Mouse (Mus musculus) gastrocnemius, adult 18-20 months (tissue): ENCODE results near the gene Cxcl3. TPM values are rescaled to one million over a fixed set of nuclear protein-coding genes. Genes with fewer than 3 reads are reported as not detected.
"Not testable (repeated sequence)": the region's sequence is repeated elsewhere in the genome, so short reads cannot be mapped to it uniquely, and the experiment has no call there.

Experiments used
- DNase-seq: peaks from one replicate; pipeline ENCODE4 v3.0.0; 2021; ENCODE audit warnings: low spot score
- microRNA-seq: library from miRNA; unstranded; fragments of <30 nt; microRNA quantifications from one replicate; pipeline ENCODE4 v1.2.0, GENCODE M21; 2021
- total RNA-seq, 2 experiments: library from RNA; stranded (reverse); gene quantifications; 2 replicates each; pipeline ENCODE4 v1.2.3; 2021

The Cxcl3 gene
- total RNA-seq, 2 experiments from 2014 or later, result not detected

DNA sequence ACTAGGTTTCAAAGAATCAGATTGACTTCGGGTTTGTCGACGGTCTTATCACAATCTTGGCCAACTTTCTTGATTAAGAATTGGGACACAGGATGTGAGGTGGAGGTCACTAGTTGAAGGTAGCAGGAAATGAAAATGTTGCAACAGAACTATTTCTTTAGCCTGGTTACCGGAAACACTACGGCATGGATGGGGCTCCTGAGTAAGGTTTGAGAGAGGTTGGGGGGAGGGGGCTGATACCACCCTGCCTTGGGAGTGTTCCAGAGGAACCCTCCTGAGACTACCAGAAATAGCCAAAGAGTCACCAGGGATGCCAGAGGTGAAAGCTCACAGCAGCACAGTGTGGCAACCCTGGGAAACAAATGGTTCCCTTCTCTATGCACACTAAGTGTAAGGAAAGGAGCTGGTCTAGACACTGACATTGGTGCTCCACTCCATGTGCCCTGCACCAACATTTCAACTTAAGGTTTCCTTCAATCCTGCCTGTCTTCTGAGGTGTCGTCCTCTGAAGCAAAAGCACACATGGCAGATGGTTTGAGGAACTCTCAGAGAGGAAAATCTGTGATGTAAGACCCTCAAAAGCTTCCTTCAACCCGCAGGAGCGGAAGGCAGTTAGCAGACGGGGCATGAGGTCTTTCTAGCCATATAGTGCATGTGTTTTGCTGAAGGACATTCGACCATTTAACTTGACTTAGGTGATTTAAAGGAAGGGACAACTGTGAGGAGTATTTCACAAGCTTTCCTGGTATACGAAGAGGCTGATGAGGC lies 3.6 kb downstream of the Cxcl3 start:
- no peak for DNase-seq

DNA sequence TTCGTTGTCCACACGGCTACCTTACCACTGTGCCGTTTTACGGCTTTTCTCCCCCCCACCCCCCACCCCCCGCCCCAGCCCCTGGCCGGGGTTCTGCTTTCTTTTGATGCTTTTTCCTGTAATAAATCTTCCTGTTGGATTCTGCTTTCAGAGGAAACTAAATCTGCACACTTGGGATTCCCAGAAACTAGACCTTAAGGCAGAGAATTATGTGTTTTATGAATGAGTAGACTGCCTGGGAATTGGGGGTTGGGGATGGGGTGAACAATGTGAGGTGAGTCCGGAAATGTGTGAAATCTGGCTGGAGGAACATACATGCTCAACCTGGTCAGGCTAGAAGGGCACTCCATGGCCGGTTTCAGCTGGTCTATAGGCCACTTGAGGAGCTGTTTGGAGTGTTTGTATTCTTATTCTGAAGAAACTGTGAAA lies 4.2 kb downstream of the Cxcl3 start:
- DNase-seq, result no peak

DNA sequence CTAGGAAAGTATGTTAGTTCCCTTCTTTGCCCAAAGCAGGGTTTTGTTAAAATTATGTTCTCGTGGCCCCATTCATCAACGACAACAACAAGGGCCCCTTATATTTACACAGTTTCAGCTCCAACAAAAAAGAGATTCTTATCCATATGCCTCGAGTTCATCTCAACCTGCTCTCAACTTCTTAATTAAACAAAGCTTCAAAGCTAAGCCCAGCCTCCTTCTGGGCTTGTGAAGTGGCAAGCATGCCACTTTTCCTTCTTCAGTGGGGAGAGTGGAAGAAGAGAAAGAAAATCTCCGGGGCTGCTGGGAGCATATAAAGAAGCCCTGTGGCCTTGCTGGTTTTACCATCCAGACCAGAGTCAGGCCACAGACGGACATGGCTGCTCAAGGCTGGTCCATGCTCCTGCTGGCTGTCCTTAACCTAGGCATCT lies 8.3 kb downstream of the Cxcl3 start, which contains the start of gene Cxcl15:
Gene Cxcl15, plus strand, starts transcription at position 340 of the 431 bp plus-strand sequence.
- no peak for DNase-seq

DNA sequence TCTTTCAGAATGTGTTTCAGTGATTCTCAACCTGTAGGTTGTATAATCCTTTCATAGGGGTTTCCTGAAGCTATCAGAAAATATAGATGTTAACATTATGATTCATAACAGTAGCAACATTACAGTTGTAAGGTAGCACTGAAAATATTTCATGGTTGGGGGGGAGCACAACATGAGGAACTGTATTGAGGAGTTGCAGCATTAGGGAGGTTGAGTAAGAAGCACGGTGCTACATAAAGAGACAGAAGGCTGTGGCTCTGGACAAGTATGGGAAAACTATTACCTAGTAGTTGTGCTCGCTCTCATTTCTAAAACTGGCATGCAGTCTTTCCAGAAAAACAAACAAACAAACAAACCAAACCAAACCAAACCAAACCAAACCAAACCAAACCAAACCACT lies 9.5 kb downstream of the Cxcl3 start:
- DNase-seq, result not testable (repeated sequence)

DNA sequence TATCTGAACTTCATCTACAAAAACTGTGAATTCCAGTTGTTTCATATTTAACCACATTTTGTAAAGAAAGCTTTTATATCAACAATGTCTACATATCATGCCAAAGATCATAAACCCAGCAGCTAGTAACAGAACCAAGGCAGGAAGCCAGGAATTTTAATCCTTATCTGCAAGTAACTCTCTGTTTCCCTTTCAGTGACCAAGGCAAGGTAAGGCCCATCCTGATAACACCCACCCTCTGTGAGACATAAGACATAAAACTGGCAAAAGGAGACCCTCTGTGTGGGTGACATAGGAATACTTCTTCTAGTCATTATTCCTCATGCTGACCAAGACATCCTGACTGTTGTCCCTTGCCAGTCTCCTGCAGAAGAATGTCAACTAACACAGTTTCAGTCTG lies 18.7 kb downstream of the Cxcl3 start:
- no peak for DNase-seq

DNA sequence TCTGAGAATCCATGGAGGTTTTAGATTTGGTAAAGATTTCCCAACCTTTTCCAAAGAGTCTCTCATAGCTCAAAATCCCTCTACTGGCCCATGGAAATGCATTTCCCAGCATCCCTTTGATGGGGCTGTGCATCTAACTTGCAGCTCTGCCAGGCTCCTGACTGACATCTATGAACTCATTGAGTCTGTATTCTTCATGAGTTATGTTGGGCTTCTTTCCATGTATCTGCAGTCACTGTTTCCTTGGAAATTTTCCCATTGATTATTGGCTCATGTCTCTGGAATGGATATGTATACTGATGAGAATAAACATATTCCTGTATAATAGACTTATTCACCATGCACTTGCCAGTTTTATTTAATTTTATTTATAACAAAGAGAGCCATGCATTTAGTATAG lies 20.1 kb downstream of the Cxcl3 start:
- no peak for DNase-seq

DNA sequence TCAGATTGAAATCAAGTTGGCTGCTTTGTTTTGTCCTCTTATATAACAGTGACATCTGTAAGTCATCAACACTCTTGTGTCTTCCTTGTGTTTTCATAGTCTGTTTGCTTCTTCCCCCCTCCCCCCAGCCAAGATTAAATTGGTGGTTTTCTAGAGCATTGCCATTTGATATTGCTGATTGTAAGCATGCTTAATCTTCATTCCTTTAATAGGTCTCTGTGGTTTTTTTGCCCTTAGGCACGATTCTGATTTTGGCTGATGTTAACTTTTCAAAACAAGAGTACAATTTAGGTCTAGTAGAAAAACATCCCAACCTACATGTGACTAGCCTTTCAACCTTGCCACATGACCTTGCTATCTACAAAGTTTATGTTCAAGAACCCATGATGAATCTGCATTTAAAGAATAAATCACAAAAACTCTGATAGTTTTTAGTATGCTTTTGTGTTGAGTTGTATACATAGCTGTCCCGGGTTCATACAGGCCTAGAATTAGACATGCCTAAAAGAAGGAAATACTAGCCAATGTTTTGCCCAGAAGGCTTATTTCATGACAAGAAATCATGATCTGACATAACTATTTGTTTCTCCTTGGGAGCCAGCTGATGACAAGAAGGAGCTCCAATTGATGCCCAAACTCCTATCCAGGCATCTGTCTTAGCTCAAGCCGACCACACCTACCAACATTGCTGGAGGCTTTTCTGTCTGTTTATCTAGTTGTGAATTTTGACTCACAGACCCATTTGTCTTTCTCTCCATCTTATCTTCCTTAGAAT lies 21.5 kb downstream of the Cxcl3 start:
- no peak for DNase-seq

DNA sequence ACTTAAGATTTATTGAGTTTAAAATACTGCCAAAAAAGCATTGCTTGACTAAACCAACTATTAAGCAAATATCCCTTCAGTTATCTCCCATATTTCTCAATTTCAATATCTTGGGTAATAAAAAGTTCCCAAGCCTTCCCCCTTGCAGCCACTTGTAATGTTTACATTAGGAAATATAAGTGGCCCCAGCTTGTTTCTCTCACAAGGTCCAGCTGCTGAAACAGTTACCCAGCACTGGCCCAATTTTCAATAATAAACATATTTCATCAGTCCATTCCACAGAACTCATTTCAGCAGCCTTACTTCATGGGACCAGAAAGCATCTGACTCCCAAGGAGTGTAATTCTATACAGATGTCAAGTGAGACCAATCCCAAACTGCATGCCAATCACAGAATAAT lies 33.9 kb downstream of the Cxcl3 start:
- DNase-seq, result no peak

DNA sequence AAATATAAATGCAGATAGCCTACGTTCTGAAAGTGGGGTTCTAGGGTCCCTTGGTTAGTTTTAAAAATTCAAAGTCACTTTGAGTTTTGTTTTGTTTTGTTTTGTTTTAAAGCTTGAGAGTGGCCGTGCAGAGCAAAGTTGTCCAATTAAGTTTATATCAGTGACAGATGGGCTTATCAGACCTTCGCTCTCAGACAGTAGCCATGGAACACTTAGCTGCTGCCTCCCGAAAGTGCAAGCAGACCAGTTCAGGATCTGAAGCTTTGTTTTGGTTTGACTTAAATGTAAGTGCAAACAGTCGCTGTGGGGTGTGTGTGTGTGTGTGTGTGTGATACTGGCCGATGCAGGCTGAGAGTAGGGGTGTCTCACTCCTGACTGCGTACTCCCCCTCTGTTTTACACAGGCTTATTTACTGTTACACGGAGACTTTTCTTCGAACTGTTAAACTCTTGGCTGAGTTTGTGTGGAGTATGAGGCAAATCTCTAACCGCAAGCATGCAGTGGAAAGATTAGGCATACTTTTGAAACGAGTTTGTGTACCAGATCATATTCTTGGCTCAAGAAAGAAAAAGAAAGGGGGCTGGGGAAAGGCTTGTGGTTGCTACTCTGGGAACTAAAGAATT lies 46.4 kb downstream of the Cxcl3 start:
- DNase-seq, result no peak

DNA sequence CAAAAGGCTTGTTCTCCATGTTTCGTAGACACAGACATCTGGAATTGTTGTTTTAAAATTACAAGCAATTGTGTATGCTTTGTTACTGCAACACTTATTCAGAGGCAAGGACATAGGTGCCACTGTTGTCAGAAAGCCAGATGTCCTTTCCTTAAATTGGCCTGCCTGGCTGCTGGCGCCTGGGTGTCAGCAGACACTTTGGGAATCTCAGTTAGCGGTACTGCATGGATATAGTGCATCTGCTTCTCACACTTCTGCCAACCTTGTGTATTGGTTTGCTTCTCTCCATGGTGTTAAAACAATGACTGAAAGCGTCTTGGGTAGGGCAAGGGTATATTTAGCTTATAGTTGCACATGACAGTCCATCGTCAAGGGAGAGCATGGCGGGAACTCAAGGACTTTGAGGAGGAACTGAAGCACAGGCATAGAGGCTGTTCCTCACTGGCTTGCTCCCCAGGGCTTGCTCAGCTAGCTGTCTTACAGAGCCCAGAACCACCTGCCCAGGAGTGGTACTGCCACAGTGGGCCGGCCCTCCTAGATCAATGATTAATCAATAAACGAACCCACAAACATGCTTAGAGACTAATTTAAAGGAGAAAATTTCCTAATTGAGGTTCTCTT lies 47.0 kb downstream of the Cxcl3 start:
- DNase-seq, result no peak

DNA sequence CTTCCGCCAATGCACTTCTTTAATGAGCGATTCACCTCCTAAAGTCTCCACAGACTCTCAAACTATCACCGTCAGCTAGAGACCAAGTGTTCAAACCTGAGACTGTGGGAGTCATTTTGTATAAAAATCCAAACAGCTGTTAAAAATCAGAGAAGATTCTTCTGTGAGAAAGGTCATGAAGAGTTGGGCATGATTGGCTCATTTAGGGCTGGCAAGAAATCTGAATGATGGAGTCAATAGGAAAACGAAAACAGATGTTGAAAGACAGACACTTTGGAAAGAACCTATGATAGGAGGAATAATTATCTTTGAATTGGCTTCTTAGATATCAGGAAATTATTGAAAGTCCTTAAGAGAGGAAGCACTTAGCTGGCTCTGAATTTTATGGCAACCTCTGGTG lies 48.5 kb downstream of the Cxcl3 start:
- DNase-seq, result no peak

DNA sequence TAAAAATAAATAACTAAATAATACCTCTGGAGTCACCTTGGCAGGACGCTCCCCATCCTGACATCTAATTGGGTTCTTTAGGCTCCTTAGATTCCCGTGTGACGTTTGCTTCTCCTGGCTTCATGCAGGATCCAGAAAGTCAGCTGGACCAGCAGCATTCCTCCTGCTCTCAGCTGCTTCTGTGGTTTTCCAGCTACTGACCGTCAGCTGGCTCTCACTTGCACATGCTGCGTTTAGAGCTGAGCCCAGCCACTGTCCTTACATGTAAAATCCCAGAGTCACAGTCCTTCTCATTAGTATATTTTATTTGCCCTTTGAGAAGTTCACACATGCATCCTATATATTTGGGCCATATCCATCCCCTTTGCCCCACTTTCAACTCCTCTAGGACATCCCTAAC lies 52.7 kb downstream of the Cxcl3 start:
- DNase-seq, result no peak

Small RNA genes lying within 50 kb of the gene (microRNA-seq; reads per million reads assigned to microRNA genes)
- gene Gm24322, result not detected

Other genes with a start within 250 kb of the Cxcl3 start
- not detected for gene 5830473C10Rik, start 225.0 kb upstream of the Cxcl3 start, total RNA-seq
- gene Rassf6, start 145.4 kb upstream of the Cxcl3 start, total RNA-seq, result not detected
- gene Cxcl5, start 26.7 kb upstream of the Cxcl3 start, total RNA-seq, result not detected
- under 1 TPM; 0.21 to 0.28 TPM for gene Ppbp, start 17.6 kb upstream of the Cxcl3 start, total RNA-seq
- gene Pf4, start 13.7 kb upstream of the Cxcl3 start, total RNA-seq, result 10 to 100 TPM in 1 of 2 experiments, 1 to 10 TPM in 1; 5.6 to 15.2 TPM
- gene Cxcl15, start 8.4 kb downstream of the Cxcl3 start, total RNA-seq, result not detected
- under 1 TPM in 1 of 2 experiments, not detected in 1; 0.25 TPM for gene Cxcl1, start 105.1 kb downstream of the Cxcl3 start, total RNA-seq
- not detected for gene Cxcl2, start 117.8 kb downstream of the Cxcl3 start, total RNA-seq
- gene Mthfd2l, start 145.0 kb downstream of the Cxcl3 start, total RNA-seq, result 1 to 10 TPM; 5.7 to 6.9 TPM
- gene Epgn, start 241.4 kb downstream of the Cxcl3 start, total RNA-seq, result under 1 TPM; 0.30 to 0.38 TPM